Mouse (Mus musculus): ENCODE results near the gene Sh3glb2.

Sh3glb2 gene

GRCm38 (mm10) chr2:30358533-30359531 is at the start of gene Sh3glb2:
TSS of gene Sh3glb2 (minus strand) at chr2:30359337.
- peak; percentile 61 for DNase-seq (ENCODE audit: low read depth, low spot score)

- no peak for DNase-seq (ENCODE audit: low read depth, low spot score)
These were observed 49.4 kb upstream of the Sh3glb2 start for GRCm38 (mm10) chr2:30408452-30409100.

GRCm38 (mm10) chr2:30407778-30408177 is 48.6 kb upstream of the Sh3glb2 start:
- no peak for DNase-seq (ENCODE audit: low read depth, low spot score)

GRCm38 (mm10) chr2:30407221-30407620 is 48.1 kb upstream of the Sh3glb2 start:
- no peak for DNase-seq (ENCODE audit: low read depth, low spot score)

GRCm38 (mm10) chr2:30403870-30404269 is 44.7 kb upstream of the Sh3glb2 start:
- DNase-seq (ENCODE audit: low read depth, low spot score) = no peak

- no peak for DNase-seq (ENCODE audit: low read depth, low spot score)
These were observed 43.7 kb upstream of the Sh3glb2 start for GRCm38 (mm10) chr2:30402843-30403242.

- DNase-seq (ENCODE audit: low read depth, low spot score) = no peak
These were observed 43.3 kb upstream of the Sh3glb2 start for GRCm38 (mm10) chr2:30402351-30402826.

- DNase-seq (ENCODE audit: low read depth, low spot score) = no peak
These were observed 42.4 kb upstream of the Sh3glb2 start for GRCm38 (mm10) chr2:30401581-30401980.

- no peak for DNase-seq (ENCODE audit: low read depth, low spot score)
These were observed 40.3 kb upstream of the Sh3glb2 start for GRCm38 (mm10) chr2:30399191-30400171.

- DNase-seq (ENCODE audit: low read depth, low spot score) = no peak
These were observed 38.9 kb upstream of the Sh3glb2 start for GRCm38 (mm10) chr2:30397986-30398512.

- no peak for DNase-seq (ENCODE audit: low read depth, low spot score)
These were observed 37.1 kb upstream of the Sh3glb2 start for GRCm38 (mm10) chr2:30396246-30396645.

- DNase-seq (ENCODE audit: low read depth, low spot score) = no peak
These were observed 36.6 kb upstream of the Sh3glb2 start for GRCm38 (mm10) chr2:30395757-30396156.

GRCm38 (mm10) chr2:30393370-30393656 is 34.2 kb upstream of the Sh3glb2 start:
- DNase-seq (ENCODE audit: low read depth, low spot score) = no peak

GRCm38 (mm10) chr2:30392577-30393369 is 33.6 kb upstream of the Sh3glb2 start:
- DNase-seq (ENCODE audit: low read depth, low spot score) = peak; percentile 88

- DNase-seq (ENCODE audit: low read depth, low spot score) = peak; percentile 99
These were observed 33.0 kb upstream of the Sh3glb2 start, which contains the start of gene Dolpp1 for GRCm38 (mm10) chr2:30392114-30392576. TSS of gene Dolpp1 (plus strand) at chr2:30392254.

- no peak for DNase-seq (ENCODE audit: low read depth, low spot score)
These were observed 29.9 kb upstream of the Sh3glb2 start for GRCm38 (mm10) chr2:30389000-30389399.

GRCm38 (mm10) chr2:30386913-30387312 is 27.8 kb upstream of the Sh3glb2 start:
- DNase-seq (ENCODE audit: low read depth, low spot score) = no peak

GRCm38 (mm10) chr2:30385591-30385990 is 26.5 kb upstream of the Sh3glb2 start:
- DNase-seq (ENCODE audit: low read depth, low spot score) = no peak

- DNase-seq (ENCODE audit: low read depth, low spot score) = no peak
These were observed 25.7 kb upstream of the Sh3glb2 start for GRCm38 (mm10) chr2:30384814-30385213.

- DNase-seq (ENCODE audit: low read depth, low spot score) = no peak
These were observed 22.2 kb upstream of the Sh3glb2 start for GRCm38 (mm10) chr2:30381377-30381725.

Measured in forelimb bud, embryonic 11.5 days (tissue).